Mouse (Mus musculus) heart, embryonic 14.5 days (tissue): Measurements from ENCODE around the gene Grb2. TPM values are rescaled to one million over a fixed set of nuclear protein-coding genes. Genes with fewer than 3 reads are reported as not detected.
A peak's percentile ranks its signal among the peaks of the same experiment; 100 is the strongest.

ENCODE experiments used
- ATAC-seq: fragments of 200-750 bp; cut with Nextera tagmentation; 2 replicates; pipeline ENCODE4 v1.8.0; 2017; ENCODE audit warnings: low read depth, moderate TSS enrichment; ENCODE audit not compliant: insufficient number of reproducible peaks, insufficient read depth, low FRiP score
- H3K27ac ChIP-seq, 2 experiments: fragments of 200-500 bp in 1 of 2; fragments of 300-500 bp in 1 of 2; sonication (generic) in 1 of 2; replicated peaks in 1 of 2; 2 replicates each; pipeline ENCODE4 v1.5.1; 2012 to 2014; ENCODE audit warnings: low read depth in 2 of 2, low read length in 2 of 2, control low read depth in 1 of 2, mild to moderate bottlenecking in 1 of 2, mixed read lengths in 1 of 2; ENCODE audit not compliant: control insufficient read depth in 1 of 2, insufficient read depth in 1 of 2
- H3K27me3 ChIP-seq: fragments of 300-500 bp; sonication (generic); 2 replicates; pipeline ENCODE4 v1.6.1; 2014; ENCODE audit warnings: mild to moderate bottlenecking, low read length, control low read depth; ENCODE audit not compliant: control insufficient read depth, insufficient read depth
- H3K36me3 ChIP-seq: fragments of 300-500 bp; sonication (generic); 2 replicates; pipeline ENCODE4 v1.6.1; 2014; ENCODE audit warnings: mild to moderate bottlenecking, control low read depth, low read length, mixed read lengths; ENCODE audit not compliant: control insufficient read depth, insufficient read depth
- H3K4me1 ChIP-seq, 2 experiments: fragments of 200-500 bp in 1 of 2; fragments of 300-500 bp in 1 of 2; sonication (generic) in 1 of 2; 2 replicates each; pipeline ENCODE4 v1.6.1; 2012 to 2014; ENCODE audit warnings: low read length in 2 of 2, control low read depth in 1 of 2, mixed read lengths in 1 of 2; ENCODE audit not compliant: control insufficient read depth in 2 of 2, insufficient read depth in 2 of 2
- H3K4me2 ChIP-seq: fragments of 300-500 bp; sonication (generic); 2 replicates; pipeline ENCODE4 v1.6.1; 2014; ENCODE audit warnings: mild to moderate bottlenecking, low read length
- H3K4me3 ChIP-seq, 2 experiments: fragments of 200-500 bp in 1 of 2; fragments of 300-500 bp in 1 of 2; sonication (generic) in 1 of 2; 2 replicates each; pipeline ENCODE4 v1.5.1; 2012 to 2014; ENCODE audit warnings: low read length in 2 of 2, mild to moderate bottlenecking in 2 of 2, control low read depth in 1 of 2, low read depth in 1 of 2, moderate library complexity in 1 of 2; ENCODE audit not compliant: control insufficient read depth in 1 of 2, insufficient read depth in 1 of 2
- H3K9ac ChIP-seq: fragments of 300-500 bp; sonication (generic); 2 replicates; pipeline ENCODE4 v1.6.1; 2014; ENCODE audit warnings: mild to moderate bottlenecking, low read length
- H3K9me3 ChIP-seq: fragments of 300-500 bp; sonication (generic); 2 replicates; pipeline ENCODE4 v1.6.1; 2016; ENCODE audit warnings: low read length, control low read depth; ENCODE audit not compliant: control insufficient read depth
- WGBS: fragments of 180-500 bp; shearing (Covaris S2); extraction: QIAGEN DNeasy Blood & Tissue Kit; methylation state at CpG from one replicate; pipeline ENCODE4 v1.1.7; 2014; 5-methylcytosine and 5-hydroxymethylcytosine counted together
- polyA plus RNA-seq: library from polyadenylated mRNA; unstranded; fragments of >200 nt; fragmentation: Nextera tagmentation; extraction: Ambion mirVana; gene quantifications from 2 replicates; pipeline ENCODE4 v1.2.1, GENCODE M21; 2014

Gene Grb2
- polyA plus RNA-seq, 1 experiment from 2014 or later = 59.4 TPM

DNA sequence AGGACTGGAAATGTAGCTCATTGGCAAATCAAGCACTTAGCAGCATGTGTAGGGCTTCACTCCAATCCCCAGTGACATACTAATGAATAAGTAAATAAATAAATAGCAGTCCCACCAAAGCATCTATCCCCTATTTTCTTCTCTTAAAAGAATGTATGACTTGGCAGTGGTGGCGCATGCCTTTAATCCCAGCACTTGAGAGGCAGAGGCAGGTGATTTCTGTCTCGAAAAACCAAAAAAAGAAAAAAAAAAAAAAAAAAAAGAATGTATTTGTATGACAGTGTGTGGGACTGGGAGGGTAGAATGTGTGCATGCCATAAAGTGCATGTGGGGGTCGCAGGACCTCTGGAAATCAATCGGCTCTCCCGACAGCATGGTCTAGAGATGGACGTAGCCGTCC lies 22.4 kb downstream of the Grb2 start:
- H3K9me3 ChIP-seq = no peaks in the 10 kb centered on the region
- peak overlapping the region; percentile 41; the same call in 1 of the 2 replicates for H3K9ac ChIP-seq
- H3K4me2 ChIP-seq = peak overlapping the region; percentile 45
- H3K36me3 ChIP-seq = peaks cover 24% of the 10 kb centered on the region
- ATAC-seq = no peak
- no peak overlapping the region for H3K4me3 ChIP-seq
- no peaks in the 10 kb centered on the region for H3K27me3 ChIP-seq
- H3K4me1 ChIP-seq = peaks cover 16 to 32% of the 10 kb centered on the region in 2 experiments
- 37% methylated on average over 7 of the region's 7 CpGs for WGBS
- H3K27ac ChIP-seq = peak overlapping the region; percentile 61 to 86

DNA sequence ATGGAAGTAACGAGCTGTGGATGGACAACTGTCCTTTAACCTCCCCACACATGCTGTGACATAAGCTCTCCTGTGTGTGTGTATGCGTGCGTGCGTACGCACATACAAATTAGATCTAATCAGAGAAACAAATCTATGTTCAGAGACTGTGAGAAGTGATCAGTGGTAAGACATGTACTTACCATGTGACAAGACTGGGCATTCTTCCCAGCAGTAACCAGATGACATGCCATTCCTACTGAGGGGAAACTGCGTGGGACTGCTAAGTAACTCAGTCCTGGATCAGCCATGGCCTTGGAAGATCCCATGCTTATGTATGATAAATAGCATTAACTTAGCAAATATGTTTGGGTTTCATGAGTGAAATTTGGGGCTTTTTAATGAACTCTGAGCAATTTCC lies 23.5 kb downstream of the Grb2 start:
- WGBS = 75% methylated on average over 6 of the region's 6 CpGs
- peaks cover 24% of the 10 kb centered on the region for H3K36me3 ChIP-seq
- H3K4me1 ChIP-seq = peaks cover 14 to 23% of the 10 kb centered on the region in 2 experiments
- H3K9ac ChIP-seq = peak overlapping the region; percentile 41; the same call in 1 of the 2 replicates
- H3K27me3 ChIP-seq = no peaks in the 10 kb centered on the region
- no peaks in the 10 kb centered on the region for H3K9me3 ChIP-seq
- H3K27ac ChIP-seq = peak overlapping the region; percentile 61 to 86
- ATAC-seq = no peak
- H3K4me2 ChIP-seq = 0 out of 2 replicates have a peak overlapping the region, but pooled peaks have one; percentile 22
- no peak overlapping the region for H3K4me3 ChIP-seq

DNA sequence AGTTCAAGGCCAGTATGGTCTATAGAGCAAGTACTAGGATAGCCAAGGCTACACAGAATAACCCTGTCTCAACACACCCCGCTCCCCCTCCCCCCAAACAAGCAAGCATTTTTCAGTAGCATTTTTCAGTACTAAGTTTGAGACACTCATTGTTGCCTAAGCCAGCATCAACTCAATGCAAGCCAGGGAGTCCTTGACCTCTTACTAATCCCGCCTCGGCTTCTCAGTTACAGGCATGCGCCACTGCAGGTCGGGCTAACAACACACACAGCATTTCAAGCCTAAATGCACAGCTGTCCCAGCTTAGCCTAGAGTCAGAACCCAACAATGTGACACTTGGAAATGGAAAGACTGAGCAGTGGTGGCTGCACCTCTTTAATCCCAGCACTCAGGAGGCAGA lies 25.1 kb downstream of the Grb2 start:
- no peaks in the 10 kb centered on the region for H3K9me3 ChIP-seq
- no peak overlapping the region for H3K4me2 ChIP-seq
- 95% methylated on average over 5 of the region's 5 CpGs for whole genome bisulfite sequencing
- H3K27me3 ChIP-seq = no peaks in the 10 kb centered on the region
- no peak overlapping the region for H3K27ac ChIP-seq
- no peak for ATAC-seq
- no peak overlapping the region for H3K9ac ChIP-seq
- H3K4me3 ChIP-seq = no peak overlapping the region
- H3K36me3 ChIP-seq = peaks cover 20% of the 10 kb centered on the region
- peaks cover 19 to 31% of the 10 kb centered on the region in 2 experiments for H3K4me1 ChIP-seq

DNA sequence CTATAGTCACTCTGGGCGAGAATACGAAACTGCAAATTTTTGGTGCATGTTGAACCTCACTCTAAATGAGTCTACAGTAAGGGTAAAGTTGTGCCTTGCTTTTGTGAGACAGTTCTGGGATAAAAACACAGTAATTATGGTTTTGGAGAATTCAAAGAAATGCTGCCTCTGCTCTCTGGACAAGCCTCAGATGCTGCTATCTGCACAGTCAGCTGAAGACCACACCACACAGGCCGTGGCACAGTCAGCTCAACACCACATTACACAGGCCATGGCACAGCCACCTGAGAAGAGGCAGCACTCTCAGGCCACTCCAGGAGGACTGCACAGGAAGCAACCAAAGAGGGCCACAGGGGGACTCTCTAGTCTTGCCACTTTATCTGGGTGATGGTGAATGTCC lies 26.0 kb downstream of the Grb2 start:
- 0 out of 4 replicates have a peak overlapping the region, but pooled peaks of 1 of the 2 experiments have one; percentile 7 for H3K27ac ChIP-seq
- H3K4me2 ChIP-seq = no peak overlapping the region
- H3K4me3 ChIP-seq = no peak overlapping the region
- H3K4me1 ChIP-seq = peaks cover 19 to 31% of the 10 kb centered on the region in 2 experiments
- 96% methylated on average over 3 of the region's 3 CpGs for WGBS
- H3K27me3 ChIP-seq = no peaks in the 10 kb centered on the region
- H3K9me3 ChIP-seq = no peaks in the 10 kb centered on the region
- ATAC-seq = no peak
- peaks cover 25% of the 10 kb centered on the region for H3K36me3 ChIP-seq
- H3K9ac ChIP-seq = no peak overlapping the region

DNA sequence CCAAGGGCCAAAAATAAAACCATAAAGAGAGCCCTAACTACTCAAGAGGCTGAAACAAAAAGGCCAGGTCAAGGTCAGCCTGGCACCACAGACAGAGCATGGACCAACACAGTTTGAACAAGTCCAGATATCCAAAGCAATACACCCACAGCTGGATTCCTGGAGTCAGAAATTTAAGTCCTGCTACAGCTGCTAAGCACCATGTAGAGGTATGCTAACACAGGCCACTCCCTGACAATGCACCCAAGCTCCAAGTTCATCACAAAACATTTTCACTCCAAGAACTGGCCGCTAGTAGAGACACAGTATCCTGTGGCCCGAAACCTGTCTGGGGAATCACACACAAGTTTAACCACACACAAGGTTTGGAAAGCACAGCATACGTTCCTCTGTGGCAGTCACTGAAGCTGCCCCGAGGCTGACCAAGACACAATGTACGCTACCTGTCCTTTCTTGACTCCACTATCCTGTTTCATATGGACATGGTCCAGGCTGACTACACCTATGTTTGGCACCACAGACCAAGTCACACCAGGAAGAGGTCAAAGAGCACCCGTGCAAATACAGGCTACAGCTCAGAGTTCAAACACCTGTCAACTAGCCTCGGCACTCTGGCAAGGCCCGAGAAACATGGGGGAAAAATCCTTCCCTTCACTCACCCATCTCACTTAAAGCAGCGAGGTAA lies 28.7 kb downstream of the Grb2 start:
- WGBS = 87% methylated on average over 9 of the region's 9 CpGs
- H3K36me3 ChIP-seq = peaks cover 32% of the 10 kb centered on the region
- ATAC-seq = no peak

DNA sequence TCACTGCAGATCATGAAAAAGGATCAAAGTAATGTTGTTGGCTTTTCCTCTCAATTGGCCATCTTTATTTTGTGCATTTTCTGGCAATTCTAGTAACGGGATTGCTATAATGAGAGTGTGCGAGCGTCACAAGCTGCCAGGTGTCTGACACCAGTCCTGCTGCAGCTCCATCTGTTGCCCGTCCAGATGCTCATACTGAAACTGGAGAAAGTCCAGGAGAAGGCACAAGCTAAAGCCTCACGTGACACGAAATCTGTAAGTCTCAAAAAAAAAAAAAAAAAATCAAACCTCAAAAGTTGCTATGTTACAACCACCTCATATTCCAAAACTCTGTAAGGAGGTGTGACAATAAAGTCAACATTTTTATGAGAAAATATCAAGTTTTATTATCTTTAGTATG lies 29.5 kb downstream of the Grb2 start:
- Histone ChIP-seq H3K27me3 (no peaks in the 10 kb centered on the region), H3K4me2 (no peak overlapping the region), H3K36me3 (peaks cover 32% of the 10 kb centered on the region), H3K27ac (peak overlapping the region in 1 of 2 experiments; percentile 46; a peak in 2 of 4 replicates), H3K4me1 (peaks cover 15 to 18% of the 10 kb centered on the region in 2 experiments), H3K9ac (no peak overlapping the region), H3K9me3 (no peaks in the 10 kb centered on the region), H3K4me3 (no peak overlapping the region)
- ATAC-seq = no peak
- WGBS = 84% methylated on average over 6 of the region's 6 CpGs

More for the DNA sequence above, 28.7 kb downstream of the Grb2 start:
- Histone ChIP-seq H3K9me3 (no peaks in the 10 kb centered on the region), H3K27me3 (no peaks in the 10 kb centered on the region), H3K4me2 (no peak overlapping the region), H3K4me1 (peaks cover 8 to 12% of the 10 kb centered on the region in 2 experiments), H3K4me3 (no peak overlapping the region), H3K9ac (no peak overlapping the region), H3K27ac (peak overlapping the region; percentile 6 to 46)

DNA sequence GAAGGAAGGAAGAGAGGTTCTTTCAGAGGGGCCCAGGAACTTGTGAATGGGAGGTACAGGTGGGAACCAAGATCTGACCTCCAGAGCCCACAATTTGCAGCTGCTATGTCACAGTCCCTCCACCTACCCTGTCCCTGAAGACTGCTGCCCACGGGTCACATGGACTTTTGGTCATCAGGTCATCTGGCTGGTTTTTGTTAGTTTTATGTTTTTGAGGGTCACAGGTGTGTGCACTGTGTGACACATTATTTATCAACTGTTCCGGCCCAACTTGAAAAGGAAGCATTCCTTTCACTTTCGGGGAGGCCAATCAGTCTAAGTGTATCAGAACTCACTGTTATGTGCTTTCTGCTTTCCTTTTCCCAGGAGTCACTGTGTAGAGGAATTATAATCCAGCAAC lies 30.9 kb downstream of the Grb2 start:
- no peak overlapping the region for H3K27ac ChIP-seq
- no peaks in the 10 kb centered on the region for H3K9me3 ChIP-seq
- 86% methylated on average over 3 of the region's 3 CpGs for WGBS
- H3K9ac ChIP-seq = no peak overlapping the region
- H3K4me2 ChIP-seq = no peak overlapping the region
- no peak for ATAC-seq
- no peaks in the 10 kb centered on the region for H3K27me3 ChIP-seq
- peaks cover 18 to 24% of the 10 kb centered on the region in 2 experiments for H3K4me1 ChIP-seq
- no peak overlapping the region for H3K4me3 ChIP-seq
- peaks cover 18% of the 10 kb centered on the region for H3K36me3 ChIP-seq
